Mouse (Mus musculus) heart, embryonic 11.5 days (tissue): Measurements from ENCODE around the gene Myo15. TPM values are rescaled to one million over a fixed set of nuclear protein-coding genes. Genes with fewer than 3 reads are reported as not detected.

ENCODE experiments used
- ATAC-seq: fragments of 200-750 bp; cut with Nextera tagmentation; replicated peaks from 2 replicates; pipeline ENCODE4 v1.8.0; 2017; ENCODE audit warnings: moderate library complexity; ENCODE audit not compliant: insufficient number of reproducible peaks, low FRiP score, low TSS enrichment
- H3K27ac ChIP-seq: fragments of 300-500 bp; sonication (generic); 2 replicates; pipeline ENCODE4 v1.5.1; 2014; ENCODE audit warnings: mild to moderate bottlenecking, low read depth, low read length
- H3K27me3 ChIP-seq: fragments of 300-500 bp; sonication (generic); 2 replicates; pipeline ENCODE4 v1.6.1; 2014; ENCODE audit warnings: mild to moderate bottlenecking, low read length, mixed read lengths; ENCODE audit not compliant: control insufficient read depth, insufficient read depth
- H3K36me3 ChIP-seq: fragments of 300-500 bp; sonication (generic); 2 replicates; pipeline ENCODE4 v1.6.1; 2014; ENCODE audit warnings: mild to moderate bottlenecking, low read length, moderate library complexity, mixed read lengths; ENCODE audit not compliant: control insufficient read depth, insufficient read depth
- H3K4me1 ChIP-seq: fragments of 300-500 bp; sonication (generic); 2 replicates; pipeline ENCODE4 v1.6.1; 2014; ENCODE audit warnings: low read length; ENCODE audit not compliant: control insufficient read depth, insufficient read depth
- H3K4me2 ChIP-seq: fragments of 300-500 bp; sonication (generic); 2 replicates; pipeline ENCODE4 v1.6.1; 2014; ENCODE audit warnings: mild to moderate bottlenecking, moderate library complexity
- H3K4me3 ChIP-seq: fragments of 300-500 bp; sonication (generic); 2 replicates; pipeline ENCODE4 v1.5.1; 2014; ENCODE audit warnings: low read depth, low read length
- H3K9ac ChIP-seq: fragments of 300-500 bp; sonication (generic); 2 replicates; pipeline ENCODE4 v1.6.1; 2014; ENCODE audit warnings: mild to moderate bottlenecking, low read depth, low read length, moderate library complexity
- H3K9me3 ChIP-seq: fragments of 300-500 bp; sonication (generic); replicated peaks from 2 replicates; pipeline ENCODE4 v1.6.1; 2016; ENCODE audit warnings: low read length; ENCODE audit not compliant: control insufficient read depth
- WGBS: fragments of 180-500 bp; shearing (Covaris S2); extraction: QIAGEN DNeasy Blood & Tissue Kit; methylation state at CpG from one replicate; pipeline ENCODE4 v1.1.7; 2014; ENCODE audit not compliant: insufficient replicate concordance; 5-methylcytosine and 5-hydroxymethylcytosine counted together
- polyA plus RNA-seq: library from polyadenylated mRNA; unstranded; fragments of >200 nt; fragmentation: Nextera tagmentation; extraction: Ambion mirVana; gene quantifications from 2 replicates; pipeline ENCODE4 v1.2.1, GENCODE M21; 2014

Myo15 gene
- polyA plus RNA-seq, 1 experiment from 2014 or later: 0.11 TPM

DNA sequence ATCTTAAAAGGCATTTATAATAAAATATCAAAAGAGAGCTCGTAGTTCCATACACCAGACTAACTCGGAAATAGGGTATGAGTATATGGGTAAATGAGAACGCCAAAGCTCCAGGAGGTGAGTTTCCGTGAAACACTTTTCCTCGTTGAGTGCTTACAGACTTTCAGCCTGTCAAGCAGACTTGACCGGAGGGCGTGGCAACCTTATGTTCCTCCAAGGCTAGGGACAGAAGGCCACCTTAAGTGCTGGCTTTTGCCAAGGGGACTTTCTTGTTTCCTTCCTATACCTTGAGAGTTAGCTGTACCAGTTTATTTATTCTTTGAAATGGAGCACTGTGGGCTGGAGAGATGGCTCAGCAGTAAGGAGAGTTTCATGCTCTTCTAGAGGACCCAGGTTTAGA is 29.0 kb upstream of the Myo15 start:
- no peak overlapping the region for H3K4me2 ChIP-seq
- no peak overlapping the region for H3K4me3 ChIP-seq
- H3K27me3 ChIP-seq: no peaks in the 10 kb centered on the region
- H3K9me3 ChIP-seq: no peaks in the 10 kb centered on the region
- WGBS: 49% methylated on average over 7 of the region's 7 CpGs
- ATAC-seq: no peak
- no peaks in the 10 kb centered on the region for H3K4me1 ChIP-seq
- H3K9ac ChIP-seq: no peak overlapping the region
- H3K27ac ChIP-seq: no peak overlapping the region
- peaks cover 15% of the 10 kb centered on the region for H3K36me3 ChIP-seq

- H3K36me3 ChIP-seq: peaks cover 10% of the 10 kb centered on the region; the same call in 1 of the 2 replicates
Measured at GRCm38 (mm10) chr11:60442896-60443295, 26.2 kb upstream of the Myo15 start.

GRCm38 (mm10) chr11:60444007-60444406 is 25.1 kb upstream of the Myo15 start:
- H3K4me3 ChIP-seq: no peak overlapping the region
- H3K27me3 ChIP-seq: no peaks in the 10 kb centered on the region
- H3K9me3 ChIP-seq: no peaks in the 10 kb centered on the region
- H3K4me1 ChIP-seq: no peaks in the 10 kb centered on the region
- H3K9ac ChIP-seq: no peak overlapping the region
- H3K4me2 ChIP-seq: no peak overlapping the region
- no peak for ATAC-seq
- peaks cover 7% of the 10 kb centered on the region; the same call in 1 of the 2 replicates for H3K36me3 ChIP-seq
- WGBS: 73% methylated on average over 4 of the region's 4 CpGs
- H3K27ac ChIP-seq: no peak overlapping the region

More at GRCm38 (mm10) chr11:60442896-60443295, 26.2 kb upstream of the Myo15 start:
- ATAC-seq: no peak
- no peaks in the 10 kb centered on the region for H3K27me3 ChIP-seq
- H3K9ac ChIP-seq: no peak overlapping the region
- H3K27ac ChIP-seq: no peak overlapping the region
- H3K4me3 ChIP-seq: no peak overlapping the region
- WGBS: 83% methylated on average over 6 of the region's 6 CpGs
- no peaks in the 10 kb centered on the region for H3K4me1 ChIP-seq
- H3K9me3 ChIP-seq: no peaks in the 10 kb centered on the region
- H3K4me2 ChIP-seq: no peak overlapping the region

DNA sequence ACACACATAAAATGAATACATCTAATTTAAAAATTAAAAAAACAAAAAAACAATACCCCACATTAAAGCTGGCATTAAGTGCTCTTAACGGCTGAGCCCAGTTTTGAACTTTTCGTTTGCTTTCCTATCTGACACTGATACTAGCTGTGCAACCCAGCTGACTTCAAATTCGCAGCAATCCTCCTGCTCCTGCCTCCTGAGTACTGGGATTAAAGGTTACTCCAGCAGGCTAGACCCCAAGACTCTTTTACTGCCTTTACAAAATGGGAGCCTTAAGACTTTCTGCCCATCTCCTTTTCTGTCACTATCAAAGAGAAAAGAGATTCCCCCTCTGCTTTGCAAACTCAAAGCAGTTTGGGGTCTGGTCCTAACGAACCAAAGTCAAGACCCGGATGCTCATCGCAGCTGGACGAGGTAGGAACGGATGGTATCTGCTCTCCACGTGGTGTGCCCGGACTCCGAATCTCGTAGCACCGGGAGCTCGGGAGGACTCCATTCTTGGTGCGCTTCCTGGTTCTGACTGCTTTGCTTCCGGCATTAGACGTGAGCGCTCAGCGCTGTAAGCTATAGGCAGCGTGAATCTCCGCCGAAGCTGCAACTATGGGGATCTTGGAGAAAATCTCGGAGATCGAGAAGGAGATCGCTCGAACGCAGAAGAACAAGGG is 14.9 kb upstream of the Myo15 start, which contains the start of gene Drg2:
Gene Drg2, plus strand, starts transcription at position 512 of the 665 bp plus-strand sequence.
- H3K4me2 ChIP-seq: peak within 1 kb of the TSS; percentile 96
- H3K36me3 ChIP-seq: peaks cover 8% of the 10 kb centered on the region
- H3K27me3 ChIP-seq: no peaks in the 10 kb centered on the region
- 5% methylated on average over 27 of the region's 27 CpGs for WGBS
- peak within 1 kb of the TSS; percentile 41; the same call in 1 of the 2 replicates for H3K27ac ChIP-seq
- H3K4me1 ChIP-seq: peaks cover 10% of the 10 kb centered on the region
- peak within 1 kb of the TSS; percentile 86 for H3K9ac ChIP-seq
- peak; percentile 78; the same call in 1 of the 2 replicates for ATAC-seq
- peak within 1 kb of the TSS; percentile 86 for H3K4me3 ChIP-seq
- H3K9me3 ChIP-seq: no peaks in the 10 kb centered on the region

- Histone ChIP-seq H3K27ac (peak overlapping the region; percentile 41; the same call in 1 of the 2 replicates), H3K9ac (peak overlapping the region; percentile 86), H3K4me1 (peaks cover 10% of the 10 kb centered on the region), H3K4me3 (peak overlapping the region; percentile 86), H3K9me3 (no peaks in the 10 kb centered on the region), H3K36me3 (peaks cover 8% of the 10 kb centered on the region), H3K27me3 (no peaks in the 10 kb centered on the region), H3K4me2 (peak overlapping the region; percentile 96)
- ATAC-seq: no peak
- under 1% methylated on average over 17 of the region's 17 CpGs for WGBS
Measured at GRCm38 (mm10) chr11:60454745-60455087, 14.4 kb upstream of the Myo15 start.

GRCm38 (mm10) chr11:60457973-60458372 is 11.2 kb upstream of the Myo15 start:
- peaks cover 10% of the 10 kb centered on the region for H3K4me1 ChIP-seq
- no peaks in the 10 kb centered on the region for H3K27me3 ChIP-seq
- no peak overlapping the region for H3K9ac ChIP-seq
- no peak overlapping the region for H3K27ac ChIP-seq
- ATAC-seq: no peak
- H3K4me3 ChIP-seq: no peak overlapping the region
- H3K36me3 ChIP-seq: peaks cover 22% of the 10 kb centered on the region
- no peaks in the 10 kb centered on the region for H3K9me3 ChIP-seq
- WGBS: 92% methylated on average over 1 of the region's 1 CpGs
- no peak overlapping the region for H3K4me2 ChIP-seq

GRCm38 (mm10) chr11:60465943-60466380 is 3.2 kb upstream of the Myo15 start:
- no peak overlapping the region for H3K27ac ChIP-seq
- peaks cover 39% of the 10 kb centered on the region for H3K36me3 ChIP-seq
- 88% methylated on average over 2 of the region's 2 CpGs for WGBS
- H3K9me3 ChIP-seq: no peaks in the 10 kb centered on the region
- H3K4me1 ChIP-seq: no peaks in the 10 kb centered on the region
- H3K9ac ChIP-seq: no peak overlapping the region
- H3K27me3 ChIP-seq: no peaks in the 10 kb centered on the region
- H3K4me2 ChIP-seq: no peak overlapping the region
- no peak for ATAC-seq
- no peak overlapping the region for H3K4me3 ChIP-seq

- Histone ChIP-seq H3K9ac (no peak overlapping the region), H3K4me2 (no peak overlapping the region), H3K36me3 (peaks cover 13% of the 10 kb centered on the region), H3K27me3 (no peaks in the 10 kb centered on the region), H3K27ac (no peak overlapping the region), H3K4me1 (peaks cover 6% of the 10 kb centered on the region; the same call in 1 of the 2 replicates), H3K9me3 (no peaks in the 10 kb centered on the region), H3K4me3 (no peak overlapping the region)
- 79% methylated on average over 9 of the region's 9 CpGs for WGBS
- ATAC-seq: no peak
Measured at GRCm38 (mm10) chr11:60470743-60471142, 1.6 kb downstream of the Myo15 start.

DNA sequence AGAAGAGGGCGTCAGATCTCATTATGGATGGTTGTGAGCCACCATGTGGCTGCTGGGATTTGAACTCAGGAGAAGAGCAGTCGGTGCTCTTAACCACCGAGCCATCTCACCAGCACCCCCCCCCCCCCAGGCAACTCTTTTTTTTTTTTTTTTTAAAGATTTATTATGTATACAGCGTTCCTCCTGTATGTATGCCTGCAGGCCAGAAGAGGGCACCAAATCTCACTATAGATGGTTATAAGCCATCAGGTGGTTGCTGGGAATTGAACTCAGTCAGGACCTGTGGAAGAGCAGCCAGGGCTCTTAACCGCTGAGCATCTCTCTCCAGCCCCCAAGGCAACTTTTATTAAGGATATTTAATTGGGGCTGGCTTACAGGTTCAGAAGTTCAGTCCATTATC is 5.4 kb downstream of the Myo15 start:
- Histone ChIP-seq H3K27me3 (peaks cover 4% of the 10 kb centered on the region; the same call in 1 of the 2 replicates), H3K4me2 (no peak overlapping the region), H3K27ac (no peak overlapping the region), H3K4me3 (no peak overlapping the region), H3K9ac (no peak overlapping the region), H3K9me3 (no peaks in the 10 kb centered on the region), H3K36me3 (no peaks in the 10 kb centered on the region), H3K4me1 (peaks cover 6% of the 10 kb centered on the region; the same call in 1 of the 2 replicates)
- WGBS: 72% methylated on average over 5 of the region's 5 CpGs
- no peak for ATAC-seq
